Mouse (Mus musculus): ENCODE results near the gene Reep6. TPM values are rescaled to one million over a fixed set of nuclear protein-coding genes. Genes with fewer than 3 reads are reported as not detected.

Reep6 gene
- 11.7 and 12.1 TPM in 2 replicates for polyA plus RNA-seq (2015; fragmentation: Nextera tagmentation; extraction: Ambion mirVana)

DNA sequence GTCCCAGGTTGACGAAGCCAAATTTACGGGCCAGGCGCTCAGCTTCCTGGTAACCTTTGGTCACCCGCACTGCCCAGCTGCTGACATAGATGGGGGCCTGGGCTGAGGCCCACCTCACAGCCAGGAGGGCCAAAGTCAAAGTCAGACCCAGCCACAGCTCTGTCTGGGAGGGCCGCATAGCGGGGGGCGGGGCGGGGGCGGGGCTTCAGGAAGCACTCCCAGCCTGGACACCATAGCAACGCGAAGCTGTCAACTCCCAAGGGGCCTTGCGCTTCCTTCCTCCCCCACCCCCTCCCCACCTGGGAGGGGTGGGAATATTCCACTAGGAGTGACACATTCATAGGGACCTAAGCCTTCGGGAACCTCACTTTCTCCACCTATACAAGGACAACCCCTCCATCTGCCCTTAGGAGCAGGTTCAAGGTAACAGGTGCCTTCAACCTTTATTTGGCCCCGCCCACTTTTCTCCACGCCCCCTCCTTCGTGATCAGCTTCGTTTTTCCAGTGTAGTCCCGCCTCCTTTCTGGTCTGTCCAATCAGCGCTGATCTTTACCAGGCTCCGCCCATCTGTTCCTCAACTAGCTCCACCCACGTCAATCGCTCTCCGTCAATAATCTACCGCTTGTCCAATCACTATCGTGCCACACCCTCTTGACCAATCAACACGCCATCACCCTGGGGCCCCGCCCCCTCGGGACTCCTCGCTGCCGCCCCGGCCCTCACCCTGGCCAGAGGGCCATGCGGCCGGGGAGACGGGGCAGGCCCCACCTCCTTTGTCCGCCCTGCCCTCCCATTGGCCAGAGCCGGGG, at the start of gene Reep6, which contains the start of gene Pcsk4:
Gene Reep6, plus strand, starts transcription at position 681 of the 809 bp plus-strand sequence.
Gene Pcsk4, minus strand, starts transcription at position 226 of the 809 bp plus-strand sequence.
- WGBS: 2% methylated on average over 36 of the region's 36 CpGs
- Histone ChIP-seq H3K27me3 (ENCODE audit: insufficient read depth, low read length) (no peaks in the 10 kb centered on the region), H3K4me3 (replicated peaks; ENCODE audit: low read depth, low read length) (peak within 1 kb of the TSS; percentile 32), H3K27ac (no peak within 1 kb of the TSS), H3K4me2 (ENCODE audit: low read length) (peak within 1 kb of the TSS; percentile 81), H3K9me3 (replicated peaks; ENCODE audit: low read length) (no peaks in the 10 kb centered on the region), H3K4me1 (replicated peaks; ENCODE audit: insufficient read depth, low read length) (peaks cover 12% of the 10 kb centered on the region), H3K36me3 (ENCODE audit: insufficient read depth, low read length) (no peaks in the 10 kb centered on the region), H3K9ac (ENCODE audit: low read depth, low read length) (peak within 1 kb of the TSS; percentile 46; the same call in 1 of the 2 replicates)
- ATAC-seq (replicated peaks; ENCODE audit: low FRiP score, low read depth) (peak; percentile 96), DNase-seq (ENCODE audit: low spot score) (peak; percentile 100)
- no peak for TF ChIP-seq CTCF (IDR thresholded peaks at IDR 0.05; ENCODE audit: low read depth)

DNA sequence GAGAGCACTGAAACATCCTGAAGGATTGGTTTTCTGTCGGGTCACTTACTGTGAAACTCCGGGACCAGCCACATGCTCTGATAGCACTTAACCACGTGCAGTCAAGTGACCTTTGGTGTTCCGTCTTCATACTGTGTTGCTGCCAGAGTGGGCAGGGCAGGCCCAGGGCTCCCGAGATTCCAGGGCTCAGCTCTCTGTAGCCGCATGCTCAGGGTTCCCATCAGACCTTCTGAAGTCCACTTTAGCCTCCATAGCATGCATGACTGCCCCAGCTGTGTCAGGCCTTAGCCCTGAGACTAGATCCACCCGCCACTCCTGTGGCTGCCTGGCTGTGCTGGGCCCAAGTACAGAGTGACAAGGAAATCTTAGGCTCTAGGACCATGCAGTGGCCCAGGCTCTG, 48.4 kb upstream of the Reep6 start:
- Histone ChIP-seq H3K4me3 (replicated peaks; ENCODE audit: low read depth, low read length) (no peak overlapping the region), H3K27ac (peak overlapping the region; percentile 82), H3K4me2 (ENCODE audit: low read length) (no peak overlapping the region), H3K9ac (ENCODE audit: low read depth, low read length) (0 out of 2 replicates have a peak overlapping the region, but pooled peaks have one; percentile 20), H3K9me3 (replicated peaks; ENCODE audit: low read length) (no peaks in the 10 kb centered on the region), H3K27me3 (ENCODE audit: insufficient read depth, low read length) (no peaks in the 10 kb centered on the region), H3K36me3 (ENCODE audit: insufficient read depth, low read length) (peaks cover 74% of the 10 kb centered on the region), H3K4me1 (replicated peaks; ENCODE audit: insufficient read depth, low read length) (no peaks in the 10 kb centered on the region)
- DNase-seq (ENCODE audit: low spot score) (peak; percentile 47), ATAC-seq (replicated peaks; ENCODE audit: low FRiP score, low read depth) (peak; percentile 65)
- no peak for TF ChIP-seq CTCF (IDR thresholded peaks at IDR 0.05; ENCODE audit: low read depth)
- WGBS: 25% methylated on average over 7 of the region's 7 CpGs

DNA sequence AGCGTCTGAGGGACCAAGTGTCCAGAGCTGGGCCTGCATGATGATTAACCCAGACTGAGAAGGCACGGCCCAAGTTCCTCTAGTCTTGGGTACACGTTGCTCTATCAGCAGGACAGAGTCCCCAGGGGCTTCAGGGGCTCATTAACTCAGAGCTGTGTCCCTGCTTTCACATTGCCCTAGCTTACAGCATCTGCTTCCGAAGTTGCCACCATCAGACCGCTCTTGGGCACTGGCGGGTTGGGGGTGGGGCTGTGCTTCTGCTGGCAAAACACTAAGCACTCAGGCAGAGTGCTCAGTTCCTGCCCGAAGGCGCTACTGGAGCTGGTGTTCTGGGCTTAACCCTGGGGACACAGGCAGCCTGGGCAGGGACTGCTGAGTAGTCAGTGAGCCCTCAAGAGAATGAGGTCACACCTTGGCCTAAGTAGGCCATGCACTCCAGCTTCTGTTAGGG, 47.8 kb upstream of the Reep6 start:
- WGBS: 62% methylated on average over 8 of the region's 8 CpGs

DNA sequence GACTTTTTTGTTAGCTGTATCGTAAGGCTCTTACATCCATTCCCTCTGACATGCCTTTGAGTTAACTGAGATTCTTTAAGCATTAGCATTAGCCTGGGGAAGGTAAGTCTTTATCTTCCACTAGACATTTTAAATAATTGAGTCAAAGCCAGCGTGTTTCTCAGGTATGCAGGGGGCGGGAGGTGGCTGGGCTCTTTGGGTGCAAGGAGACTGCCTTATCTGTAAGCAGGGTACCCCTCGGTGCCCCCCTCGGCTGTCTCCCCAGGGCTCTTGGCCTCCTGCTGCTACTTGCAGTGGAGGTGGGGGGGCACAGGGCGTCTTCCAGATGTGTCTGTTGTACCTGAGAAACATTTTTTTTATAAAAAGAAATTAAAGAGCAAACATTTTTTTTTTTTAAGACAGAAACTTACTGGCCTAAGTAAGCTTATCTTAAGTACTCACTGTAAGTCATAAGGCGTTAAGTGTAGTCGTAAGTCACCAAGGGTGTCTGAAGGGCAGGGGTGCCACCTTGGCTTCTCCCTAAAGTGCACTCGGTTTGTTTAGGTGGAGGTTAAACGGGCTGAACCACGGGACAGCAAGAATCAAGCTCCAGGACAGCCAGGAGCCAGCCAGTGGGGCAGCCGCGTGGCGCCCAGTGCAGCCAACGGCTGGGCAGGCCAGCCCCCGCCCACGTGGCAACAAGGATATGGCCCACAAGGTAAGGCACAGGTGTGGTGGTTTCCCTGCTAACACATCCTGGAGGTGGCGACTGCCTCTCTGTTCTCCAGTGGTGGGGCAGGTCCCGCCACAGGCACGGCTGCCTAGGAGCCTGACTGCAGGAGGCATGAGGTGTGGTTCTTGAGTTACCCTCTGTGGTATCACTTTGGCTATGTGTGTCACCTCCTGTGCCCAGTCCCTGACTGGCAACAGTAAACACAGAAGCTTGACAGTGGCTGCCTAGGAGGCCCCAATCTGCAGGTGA, 47.0 kb upstream of the Reep6 start:
- no peak for DNase-seq (ENCODE audit: low spot score)

More for the DNA sequence above, 47.8 kb upstream of the Reep6 start:
- TF ChIP-seq CTCF (IDR thresholded peaks at IDR 0.05; ENCODE audit: low read depth): no peak
- peak overlapping the region; percentile 82 for H3K27ac ChIP-seq
- peaks cover 75% of the 10 kb centered on the region for H3K36me3 ChIP-seq (ENCODE audit: insufficient read depth, low read length)
- DNase-seq (ENCODE audit: low spot score): peak; percentile 27
- no peaks in the 10 kb centered on the region for H3K9me3 ChIP-seq (replicated peaks; ENCODE audit: low read length)
- H3K4me1 ChIP-seq (replicated peaks; ENCODE audit: insufficient read depth, low read length): no peaks in the 10 kb centered on the region
- H3K9ac ChIP-seq (ENCODE audit: low read depth, low read length): 0 out of 2 replicates have a peak overlapping the region, but pooled peaks have one; percentile 20
- no peaks in the 10 kb centered on the region for H3K27me3 ChIP-seq (ENCODE audit: insufficient read depth, low read length)
- H3K4me2 ChIP-seq (ENCODE audit: low read length): no peak overlapping the region
- peak; percentile 66 for ATAC-seq (replicated peaks; ENCODE audit: low FRiP score, low read depth)
- no peak overlapping the region for H3K4me3 ChIP-seq (replicated peaks; ENCODE audit: low read depth, low read length)

DNA sequence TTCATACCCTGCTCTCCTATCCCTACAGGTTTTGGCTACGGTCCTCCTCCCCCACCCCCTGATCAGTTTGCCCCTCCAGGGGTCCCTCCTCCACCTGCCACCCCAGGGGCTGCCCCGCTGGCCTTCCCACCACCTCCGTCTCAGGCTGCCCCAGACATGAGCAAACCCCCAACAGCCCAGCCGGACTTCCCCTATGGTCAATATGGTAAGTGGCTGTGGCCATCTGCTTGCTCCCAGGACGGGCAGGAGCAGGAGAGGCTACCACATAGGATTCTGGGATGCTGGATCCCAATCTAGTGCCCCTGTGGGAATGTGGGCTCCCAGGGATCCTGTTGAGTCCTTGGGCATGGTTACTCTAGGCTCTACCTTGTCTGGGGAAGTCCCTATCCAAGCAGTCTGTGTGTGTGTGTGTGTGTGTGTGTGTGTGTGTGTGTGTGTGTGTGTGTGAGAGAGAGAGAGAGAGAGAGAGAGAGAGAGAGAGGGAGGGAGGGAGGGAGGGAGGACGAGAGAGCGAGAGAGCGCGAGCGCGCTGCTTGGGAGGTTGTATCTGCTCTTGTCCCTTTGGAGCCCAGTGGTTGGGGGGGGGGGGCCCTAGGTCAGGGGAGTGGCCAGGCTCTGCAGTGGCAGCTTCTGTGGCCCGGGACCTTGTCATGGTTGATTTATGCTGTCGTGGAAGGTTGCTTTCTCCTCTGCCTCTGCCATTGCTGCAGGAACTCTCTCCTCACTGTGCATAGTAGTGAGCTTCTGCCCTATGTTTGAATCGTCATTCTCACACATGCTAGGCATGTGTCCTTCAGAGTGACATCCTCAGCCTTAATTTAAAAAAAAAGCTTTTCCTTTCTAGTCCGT, 44.3 kb upstream of the Reep6 start:
- Histone ChIP-seq H3K9me3 (replicated peaks; ENCODE audit: low read length) (no peaks in the 10 kb centered on the region), H3K4me3 (replicated peaks; ENCODE audit: low read depth, low read length) (no peak overlapping the region), H3K4me1 (replicated peaks; ENCODE audit: insufficient read depth, low read length) (no peaks in the 10 kb centered on the region), H3K4me2 (ENCODE audit: low read length) (no peak overlapping the region), H3K36me3 (ENCODE audit: insufficient read depth, low read length) (peaks cover 52% of the 10 kb centered on the region), H3K9ac (ENCODE audit: low read depth, low read length) (no peak overlapping the region), H3K27me3 (ENCODE audit: insufficient read depth, low read length) (no peaks in the 10 kb centered on the region), H3K27ac (no peak overlapping the region)
- ATAC-seq (replicated peaks; ENCODE audit: low FRiP score, low read depth): no peak
- no peak for TF ChIP-seq CTCF (IDR thresholded peaks at IDR 0.05; ENCODE audit: low read depth)
- 64% methylated on average over 9 of the region's 15 CpGs for WGBS
- no peak for DNase-seq (ENCODE audit: low spot score)

More for the DNA sequence above, 47.0 kb upstream of the Reep6 start:
- Histone ChIP-seq H3K36me3 (ENCODE audit: insufficient read depth, low read length) (peaks cover 71% of the 10 kb centered on the region), H3K4me2 (ENCODE audit: low read length) (no peak overlapping the region), H3K4me3 (replicated peaks; ENCODE audit: low read depth, low read length) (no peak overlapping the region), H3K9me3 (replicated peaks; ENCODE audit: low read length) (no peaks in the 10 kb centered on the region), H3K9ac (ENCODE audit: low read depth, low read length) (no peak overlapping the region), H3K27me3 (ENCODE audit: insufficient read depth, low read length) (no peaks in the 10 kb centered on the region), H3K4me1 (replicated peaks; ENCODE audit: insufficient read depth, low read length) (no peaks in the 10 kb centered on the region), H3K27ac (peak overlapping the region; percentile 82)
- ATAC-seq (replicated peaks; ENCODE audit: low FRiP score, low read depth): no peak
- 79% methylated on average over 20 of the region's 20 CpGs for WGBS
- TF ChIP-seq CTCF (IDR thresholded peaks at IDR 0.05; ENCODE audit: low read depth): no peak
